Mouse (Mus musculus): ENCODE data around the gene Hoxb4.

Hoxb4 gene

GRCm38 (mm10) chr11:96349491-96350340, 31.6 kb downstream of the Hoxb4 start:
- DNase-seq (ENCODE audit: low read depth, low spot score): no peak

- no peak for DNase-seq (ENCODE audit: low read depth, low spot score)
Measured at GRCm38 (mm10) chr11:96350341-96350624, 32.2 kb downstream of the Hoxb4 start, which contains the start of gene Hoxb2. TSS of gene Hoxb2 (plus strand) at chr11:96350525.

GRCm38 (mm10) chr11:96350791-96351190, 32.7 kb downstream of the Hoxb4 start:
- DNase-seq (ENCODE audit: low read depth, low spot score): no peak

- DNase-seq (ENCODE audit: low read depth, low spot score): no peak
Measured at GRCm38 (mm10) chr11:96351312-96351711, 33.2 kb downstream of the Hoxb4 start.

GRCm38 (mm10) chr11:96351831-96352230, 33.8 kb downstream of the Hoxb4 start:
- DNase-seq (ENCODE audit: low read depth, low spot score): no peak

- no peak for DNase-seq (ENCODE audit: low read depth, low spot score)
Measured at GRCm38 (mm10) chr11:96352691-96353521, 34.8 kb downstream of the Hoxb4 start.

- no peak for DNase-seq (ENCODE audit: low read depth, low spot score)
Measured at GRCm38 (mm10) chr11:96353522-96353841, 35.4 kb downstream of the Hoxb4 start.

GRCm38 (mm10) chr11:96353939-96354338, 35.9 kb downstream of the Hoxb4 start:
- no peak for DNase-seq (ENCODE audit: low read depth, low spot score)

DNA sequence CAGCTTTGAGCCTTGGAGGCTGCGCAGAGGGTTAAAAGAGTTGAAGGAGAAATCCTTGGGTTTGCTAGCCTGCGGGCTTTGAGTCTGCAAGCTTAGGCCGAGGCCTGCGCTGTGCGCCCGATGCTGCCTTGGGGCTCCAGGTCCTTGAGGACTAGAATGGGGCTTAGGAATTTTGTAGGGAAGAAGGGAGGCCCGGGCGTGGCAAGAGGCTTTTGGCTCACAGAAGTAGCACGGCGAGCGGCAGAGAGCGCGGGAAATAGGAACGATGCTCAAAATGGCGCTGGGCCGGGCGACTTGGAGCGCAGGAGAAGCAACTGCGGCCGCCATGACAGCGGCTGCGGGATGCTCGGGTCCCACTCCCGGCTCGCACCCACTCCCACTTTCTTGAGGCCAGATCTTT, 36.3 kb downstream of the Hoxb4 start:
- no peak for DNase-seq (ENCODE audit: low read depth, low spot score)

DNA sequence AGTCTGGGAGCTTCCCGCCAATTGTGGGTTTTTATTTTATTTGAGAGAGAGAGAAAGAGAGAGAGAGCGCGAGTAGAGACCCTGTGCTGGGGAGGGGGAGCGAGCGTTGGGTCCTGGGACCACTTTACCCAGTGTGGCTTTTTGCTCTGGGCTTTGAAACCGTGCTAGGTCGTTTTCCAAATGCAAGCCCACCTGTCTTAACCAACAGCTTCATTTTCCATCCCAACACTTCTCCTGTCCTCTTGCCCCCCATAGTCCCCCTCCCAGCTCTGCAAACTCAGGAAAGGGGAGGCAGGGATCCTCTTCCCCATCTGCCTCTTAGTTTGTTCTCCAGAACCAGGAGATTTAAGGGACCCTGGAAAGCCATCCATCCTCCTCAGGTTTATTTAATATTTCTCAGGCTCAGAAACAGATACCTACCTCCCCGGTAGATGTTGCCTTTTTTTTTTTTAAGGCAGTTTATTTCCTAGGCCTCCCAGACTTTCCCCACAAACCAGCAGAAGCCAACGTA, 36.8 kb downstream of the Hoxb4 start:
- DNase-seq (ENCODE audit: low read depth, low spot score): no peak

DNA sequence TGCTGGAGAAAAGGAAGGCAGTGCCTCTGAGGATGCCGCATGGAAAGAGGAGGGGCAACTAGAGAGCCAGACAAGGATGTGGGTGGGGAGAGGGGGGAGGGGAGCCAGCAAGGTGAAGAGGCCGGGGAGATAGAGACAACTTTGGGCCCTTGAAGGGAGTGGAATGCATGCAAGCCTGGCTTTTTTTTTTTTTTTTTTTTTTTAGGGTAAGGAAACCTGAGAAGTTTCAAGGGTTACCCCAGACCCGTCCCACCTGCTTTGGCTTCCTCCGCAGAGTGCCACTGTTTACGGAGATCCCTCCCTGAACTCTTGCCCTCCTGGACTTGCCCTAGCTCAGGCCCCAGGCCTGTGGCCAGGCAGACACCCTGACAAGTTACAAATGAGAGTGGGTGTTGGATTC, 45.7 kb downstream of the Hoxb4 start:
- no peak for DNase-seq (ENCODE audit: low read depth, low spot score)

GRCm38 (mm10) chr11:96365441-96366091, 47.5 kb downstream of the Hoxb4 start, which contains the start of gene Hoxb1:
TSS of gene Hoxb1 (plus strand) at chr11:96365752.
- DNase-seq (ENCODE audit: low read depth, low spot score): no peak

DNA sequence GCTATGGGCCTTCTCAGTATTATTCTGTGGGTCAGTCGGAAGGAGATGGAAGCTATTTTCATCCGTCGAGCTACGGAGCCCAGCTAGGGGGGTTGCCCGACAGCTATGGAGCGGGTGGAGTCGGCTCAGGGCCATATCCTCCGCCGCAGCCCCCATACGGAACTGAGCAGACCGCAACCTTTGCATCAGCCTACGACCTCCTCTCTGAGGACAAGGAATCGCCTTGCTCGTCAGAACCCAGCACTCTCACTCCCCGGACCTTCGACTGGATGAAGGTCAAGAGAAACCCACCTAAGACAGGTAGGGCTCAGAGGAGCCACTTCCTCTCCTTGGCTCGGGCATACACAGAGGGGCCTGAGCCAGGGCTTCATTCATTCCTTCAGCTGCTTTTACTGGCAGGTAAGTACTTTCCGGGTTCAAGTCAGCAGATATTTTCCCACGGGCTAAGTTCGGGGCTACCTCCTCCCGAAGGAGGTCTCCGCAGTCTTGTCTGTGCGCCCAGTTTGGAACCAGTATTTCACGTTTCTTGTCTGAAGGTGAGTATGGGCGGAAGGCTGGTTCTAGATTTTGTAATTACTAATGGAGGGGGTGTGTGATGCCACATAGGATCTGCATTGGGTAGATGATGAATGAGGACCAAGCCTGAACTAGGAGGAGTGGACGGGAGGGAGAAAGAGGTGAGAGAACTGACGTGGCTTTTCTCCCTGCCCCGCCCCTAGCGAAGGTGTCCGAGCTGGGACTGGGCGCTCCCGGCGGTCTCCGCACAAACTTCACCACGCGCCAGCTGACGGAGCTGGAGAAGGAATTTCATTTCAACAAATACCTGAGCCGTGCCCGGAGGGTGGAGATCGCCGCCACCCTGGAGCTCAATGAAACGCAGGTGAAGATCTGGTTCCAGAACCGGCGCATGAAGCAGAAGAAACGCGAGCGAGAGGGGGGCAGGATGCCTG, 48.3 kb downstream of the Hoxb4 start:
- no peak for DNase-seq (ENCODE audit: low read depth, low spot score)

GRCm38 (mm10) chr11:96367141-96367540, 49.1 kb downstream of the Hoxb4 start:
- no peak for DNase-seq (ENCODE audit: low read depth, low spot score)

DNA sequence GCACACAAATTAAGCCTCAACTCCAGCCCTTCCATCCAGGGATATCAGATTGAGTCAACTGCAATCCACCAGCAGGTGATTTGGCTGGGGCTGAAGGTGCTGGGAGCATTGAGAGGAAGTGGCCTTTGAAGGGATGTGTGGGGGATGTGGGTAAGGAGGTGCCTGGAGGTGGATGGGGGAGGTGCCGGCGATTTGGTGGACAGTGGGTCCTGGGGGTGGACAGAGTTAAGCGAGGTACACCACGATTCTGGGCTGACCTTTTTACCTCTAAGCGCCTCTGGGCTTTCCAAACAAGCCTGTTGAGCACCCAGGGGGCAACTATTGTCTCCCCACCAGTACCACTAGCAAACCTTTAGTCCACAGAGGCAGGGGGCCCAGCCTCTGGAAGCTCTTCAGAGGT, 50.6 kb downstream of the Hoxb4 start:
- DNase-seq (ENCODE audit: low read depth, low spot score): no peak

DNA sequence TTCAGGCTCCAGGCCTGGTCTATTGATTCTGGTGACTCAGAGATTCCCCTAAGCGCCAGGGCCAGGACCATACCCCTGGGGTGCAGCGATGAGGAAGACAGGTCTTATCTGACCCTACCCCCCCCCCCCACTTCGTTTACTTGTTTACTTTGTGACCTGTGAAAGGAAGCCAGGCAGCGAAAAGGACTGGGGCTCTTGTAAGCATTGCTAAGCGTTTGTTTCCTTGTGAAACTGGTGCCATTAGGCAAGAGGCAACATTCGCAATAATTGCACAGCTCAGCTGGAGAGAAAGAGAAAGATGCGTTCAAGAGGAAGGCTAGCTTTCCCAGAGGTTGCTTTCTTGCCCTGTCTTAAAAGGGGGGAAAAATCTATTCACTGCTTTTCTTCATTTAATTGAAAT, 51.1 kb downstream of the Hoxb4 start:
- no peak for DNase-seq (ENCODE audit: low read depth, low spot score)
